17 mouse cellular contexts compared by ENCODE assay signal in genomic region chr6:88205386-88205700, GRCm38 (mm10). TPM values are rescaled to one million over a fixed set of nuclear protein-coding genes. Genes with fewer than 3 reads are reported as not detected.
DNase-seq lines count a peak whose midpoint lies in the region; ATAC-seq lines count a peak whose summit lies in the region.
"Had no signal": no experiment of that assay in that cellular context is flagged by ENCODE, and none has a peak within 500 bp of the region (broad histone marks: within the 10 kb centered on the region; RNA-seq: fewer than 3 reads in every experiment).

No protein-coding gene starts in this region.

- H3K27me3 ChIP-seq in limb, embryonic 11.5 days (ENCODE audit: control insufficient read depth, insufficient read depth, low read length) = peaks cover 57% of the 10 kb centered on the region
- peaks cover 100% of the 10 kb centered on the region for H3K27me3 ChIP-seq in limb, embryonic 10.5 days (ENCODE audit: low read depth, poor library complexity, severe bottlenecking)

- no peaks in the 10 kb centered on the region for H3K36me3 ChIP-seq in limb, embryonic 11.5 days (ENCODE audit: control insufficient read depth, insufficient read depth, low read length)
- no peaks in the 10 kb centered on the region for H3K36me3 ChIP-seq in limb, embryonic 10.5 days
- H3K36me3 ChIP-seq: midbrain, embryonic 12.5 days had no signal

- no peaks in the 10 kb centered on the region for H3K9me3 ChIP-seq in limb, embryonic 11.5 days (ENCODE audit: control insufficient read depth, low read length)
- H3K9me3 ChIP-seq in limb, embryonic 10.5 days (replicated peaks) = no peaks in the 10 kb centered on the region
- H3K9me3 ChIP-seq: midbrain, embryonic 12.5 days had no signal

- H3K9ac ChIP-seq in limb, embryonic 11.5 days (ENCODE audit: low read length) = no peak overlapping the region
- H3K9ac ChIP-seq: liver, embryonic 14.5 days; midbrain, embryonic 12.5 days had no signal

- no peak overlapping the region for H3K27ac ChIP-seq in limb, embryonic 11.5 days (replicated peaks; ENCODE audit: low read depth, low read length)
- H3K27ac ChIP-seq in limb, embryonic 10.5 days = no peak overlapping the region
- peak overlapping the region; percentile 50; the same call in 1 of the 2 replicates for H3K27ac ChIP-seq in brown adipose tissue, adult 24 weeks (replicated peaks; ENCODE audit: low read depth, low read length)
- H3K27ac ChIP-seq: liver, embryonic 14.5 days; midbrain, embryonic 12.5 days had no signal

- H3K4me2 ChIP-seq in limb, embryonic 11.5 days (ENCODE audit: low read depth, severe bottlenecking) = no peak overlapping the region

- WGBS in limb, embryonic 11.5 days = 35% methylated on average over 7 of the region's 7 CpGs
- WGBS in limb, embryonic 10.5 days = 32% methylated on average over 7 of the region's 7 CpGs

- DNase-seq in heart, adult 11 months = peak; percentile 96
- no peak for DNase-seq in heart, postnatal 4 days
- peak; percentile 32 for DNase-seq in limb, embryonic 11.5 days (ENCODE audit: low spot score)
- no peak for DNase-seq in limb, embryonic 10.5 days (ENCODE audit: low spot score)
- DNase-seq in lung, postnatal 14 days = peak; percentile 43
- no peak for DNase-seq in layer of hippocampus, adult 8-10 months (ENCODE audit: low spot score in 2 of 2)
- DNase-seq: cerebellum, adult 9-11 months had no signal

- no peaks in the 10 kb centered on the region for H3K4me1 ChIP-seq in limb, embryonic 11.5 days (ENCODE audit: control insufficient read depth, insufficient read depth, low read length)
- H3K4me1 ChIP-seq in limb, embryonic 10.5 days = peaks cover 40% of the 10 kb centered on the region
- peaks cover 9% of the 10 kb centered on the region for H3K4me1 ChIP-seq in brown adipose tissue, adult 24 weeks (ENCODE audit: control insufficient read depth, insufficient read depth, insufficient read length, low read length)

- no peak for ATAC-seq in limb, embryonic 11.5 days (ENCODE audit: insufficient number of reproducible peaks, low FRiP score, low TSS enrichment, low read depth)
- ATAC-seq: CD4-positive, CD25-positive, alpha-beta regulatory T cell, adult 4 months; forebrain, embryonic 16.5 days had no signal

- H3K4me3 ChIP-seq in limb, embryonic 11.5 days (ENCODE audit: low read depth, low read length) = no peak overlapping the region
- no peak overlapping the region for H3K4me3 ChIP-seq in limb, embryonic 10.5 days
- no peak overlapping the region for H3K4me3 ChIP-seq in brown adipose tissue, adult 24 weeks (ENCODE audit: insufficient read depth, low read depth, low read length)
- H3K4me3 ChIP-seq: midbrain, embryonic 12.5 days had no signal

RNA-seq across cellular contexts. Expression of gene Gata2, which starts 11.7 kb away (rescaled TPM):
- total RNA-seq in heart, postnatal 4 days (2021) = 10 to 100 TPM; 15.2 to 16.8 TPM
- polyA plus RNA-seq in limb, embryonic 11.5 days (2014; fragmentation: Nextera tagmentation; extraction: Ambion mirVana) = 1.9 and 4.0 TPM in 2 replicates
- 6.8 and 9.0 TPM in 2 replicates for polyA plus RNA-seq in limb, embryonic 10.5 days (2016; fragmentation: Nextera tagmentation; extraction: Ambion mirVana)
- 4.7 and 7.0 TPM in 2 replicates for polyA plus RNA-seq in brown adipose tissue, adult 24 weeks (2012; ENCODE audit: insufficient read depth, insufficient read length, missing spikeins)
- total RNA-seq in layer of hippocampus, adult 8-10 months (2022) = 1 to 10 TPM; 5.4 to 6.3 (median 5.8) TPM

RNA-seq across cellular contexts. Expression of gene Dnajb8, which starts 16.7 kb away (rescaled TPM):
- total RNA-seq in heart, postnatal 4 days (2021) = not detected
- not detected in 2 replicates for polyA plus RNA-seq in limb, embryonic 11.5 days (2014; fragmentation: Nextera tagmentation; extraction: Ambion mirVana)
- polyA plus RNA-seq in limb, embryonic 10.5 days (2016; fragmentation: Nextera tagmentation; extraction: Ambion mirVana) = not detected in 2 replicates
- polyA plus RNA-seq in brown adipose tissue, adult 24 weeks (2012; ENCODE audit: insufficient read depth, insufficient read length, missing spikeins) = not detected in 2 replicates
- total RNA-seq in layer of hippocampus, adult 8-10 months (2022) = not detected
- total RNA-seq: heart, adult 18-20 months; hematopoietic stem cell, adult 5-6 weeks; left cerebral cortex, postnatal 10 days had no signal
- polyA plus RNA-seq: CD4-positive, CD25-positive, alpha-beta regulatory T cell, adult 4 months; embryonic facial prominence, embryonic 14.5 days; forebrain, embryonic 16.5 days; liver, embryonic 14.5 days; midbrain, embryonic 12.5 days; stomach, embryonic 14.5 days had no signal

Comparison
In these comparisons a context has a peak if more than half of its experiments do, and no peak if none do; other contexts are left out.
1. DNase-seq: peak in heart, adult 11 months (single experiment), limb, embryonic 11.5 days (single experiment) and lung, postnatal 14 days (single experiment); none in heart, postnatal 4 days (single experiment), limb, embryonic 10.5 days (single experiment) and layer of hippocampus, adult 8-10 months (0 of 2).